Mouse (Mus musculus) kidney, postnatal 0 days (tissue): ENCODE data around the gene Sart3. TPM values are rescaled to one million over a fixed set of nuclear protein-coding genes. Genes with fewer than 3 reads are reported as not detected.
A peak's percentile ranks its signal among the peaks of the same experiment; 100 is the strongest.

Source experiments
- ATAC-seq: fragments of 200-750 bp; cut with Nextera tagmentation; replicated peaks from 2 replicates; pipeline ENCODE4 v1.8.0; 2017; ENCODE audit warnings: low read depth, moderate number of reproducible peaks, moderate TSS enrichment, moderate library complexity; ENCODE audit not compliant: low FRiP score
- DNase-seq: peaks from one replicate; pipeline ENCODE4 v3.0.0-alpha.2; 2016; ENCODE audit warnings: low spot score
- H3K27ac ChIP-seq: fragments of 300-500 bp; sonication (generic); 2 replicates; pipeline ENCODE4 v1.5.1; 2014; ENCODE audit warnings: mild to moderate bottlenecking
- H3K27me3 ChIP-seq: fragments of 300-500 bp; sonication (generic); 2 replicates; pipeline ENCODE4 v1.6.1; 2014; ENCODE audit warnings: low read length, mixed read lengths; ENCODE audit not compliant: insufficient read depth
- H3K36me3 ChIP-seq: fragments of 300-500 bp; sonication (generic); 2 replicates; pipeline ENCODE4 v1.6.1; 2014; ENCODE audit warnings: low read length, mixed read lengths; ENCODE audit not compliant: insufficient read depth
- H3K4me1 ChIP-seq: fragments of 300-500 bp; sonication (generic); replicated peaks from 2 replicates; pipeline ENCODE4 v1.6.1; 2014; ENCODE audit warnings: antibody characterized with exemption, low read length, mixed read lengths; ENCODE audit not compliant: insufficient read depth
- H3K4me2 ChIP-seq: fragments of 300-500 bp; sonication (generic); 2 replicates; pipeline ENCODE4 v1.6.1; 2014; ENCODE audit warnings: mild to moderate bottlenecking, low read length, moderate library complexity, mixed read lengths
- H3K4me3 ChIP-seq: fragments of 300-500 bp; sonication (generic); replicated peaks from 2 replicates; pipeline ENCODE4 v1.5.1; 2014; ENCODE audit warnings: low read depth, low read length
- H3K9ac ChIP-seq: fragments of 300-500 bp; sonication (generic); 2 replicates; pipeline ENCODE4 v1.6.1; 2014; ENCODE audit warnings: low read depth, low read length
- H3K9me3 ChIP-seq: fragments of 300-500 bp; sonication (generic); replicated peaks from 2 replicates; pipeline ENCODE4 v1.6.1; 2016; ENCODE audit warnings: low read length, inconsistent platforms, mixed read lengths
- CTCF ChIP-seq: IDR thresholded peaks from 2 replicates; pipeline ENCODE4 v1.5.1; 2016; ENCODE audit warnings: antibody characterized with exemption, low read depth, mild to moderate bottlenecking, moderate library complexity
- WGBS: fragments of 180-500 bp; shearing (Covaris S2); extraction: QIAGEN DNeasy Blood & Tissue Kit; methylation state at CpG from one replicate; pipeline ENCODE4 v1.1.7; 2014; 5-methylcytosine and 5-hydroxymethylcytosine counted together
- polyA plus RNA-seq: library from polyadenylated mRNA; unstranded; fragments of >200 nt; fragmentation: Nextera tagmentation; extraction: Ambion mirVana; gene quantifications from 2 replicates; pipeline ENCODE4 v1.2.1, GENCODE M21; 2015

The Sart3 gene
- polyA plus RNA-seq, 1 experiment from 2014 or later = 27.7 TPM

- WGBS = 90% methylated on average over 7 of the region's 7 CpGs
- H3K4me1 ChIP-seq = no peaks in the 10 kb centered on the region; the same call in 1 of the 2 replicates
- peaks cover 32% of the 10 kb centered on the region; the same call in 1 of the 2 replicates for H3K36me3 ChIP-seq
- H3K27me3 ChIP-seq = no peaks in the 10 kb centered on the region
- ATAC-seq (no peak), DNase-seq (no peak)
- no peak overlapping the region for H3K9ac ChIP-seq
- H3K4me3 ChIP-seq = no peak overlapping the region
- TF ChIP-seq CTCF = no peak
- H3K9me3 ChIP-seq = no peaks in the 10 kb centered on the region
- H3K4me2 ChIP-seq = no peak overlapping the region
- no peak overlapping the region for H3K27ac ChIP-seq
Measured at GRCm38 (mm10) chr5:113764426-113764825, 7.9 kb downstream of the Sart3 start.

- WGBS = 91% methylated on average over 2 of the region's 2 CpGs
- Histone ChIP-seq H3K4me3 (no peak overlapping the region), H3K9me3 (no peaks in the 10 kb centered on the region), H3K4me1 (no peaks in the 10 kb centered on the region), H3K9ac (no peak overlapping the region), H3K27me3 (no peaks in the 10 kb centered on the region), H3K36me3 (peaks cover 57% of the 10 kb centered on the region), H3K4me2 (no peak overlapping the region), H3K27ac (no peak overlapping the region)
- no peak for ATAC-seq
- no peak for DNase-seq
- no peak for TF ChIP-seq CTCF
Measured at GRCm38 (mm10) chr5:113761585-113761984, 10.7 kb downstream of the Sart3 start.

- no peak overlapping the region for H3K27ac ChIP-seq
- no peak for TF ChIP-seq CTCF
- H3K9me3 ChIP-seq = no peaks in the 10 kb centered on the region
- no peak overlapping the region for H3K9ac ChIP-seq
- H3K4me2 ChIP-seq = no peak overlapping the region
- H3K4me3 ChIP-seq = no peak overlapping the region
- H3K36me3 ChIP-seq = peaks cover 89% of the 10 kb centered on the region
- ATAC-seq (no peak), DNase-seq (no peak)
- no peaks in the 10 kb centered on the region for H3K27me3 ChIP-seq
- 82% methylated on average over 15 of the region's 15 CpGs for WGBS
- no peaks in the 10 kb centered on the region for H3K4me1 ChIP-seq
Measured at GRCm38 (mm10) chr5:113755347-113756030, 16.8 kb downstream of the Sart3 start.

- H3K9ac ChIP-seq = no peak overlapping the region
- no peaks in the 10 kb centered on the region for H3K9me3 ChIP-seq
- no peaks in the 10 kb centered on the region for H3K27me3 ChIP-seq
- ATAC-seq (no peak), DNase-seq (peak; percentile 59)
- H3K4me1 ChIP-seq = no peaks in the 10 kb centered on the region
- WGBS = 60% methylated on average over 9 of the region's 9 CpGs
- H3K27ac ChIP-seq = no peak overlapping the region
- no peak for TF ChIP-seq CTCF
- no peak overlapping the region for H3K4me2 ChIP-seq
- H3K4me3 ChIP-seq = no peak overlapping the region
- peaks cover 87% of the 10 kb centered on the region for H3K36me3 ChIP-seq
Measured at GRCm38 (mm10) chr5:113751521-113752157, 20.7 kb downstream of the Sart3 start.

- WGBS = 94% methylated on average over 13 of the region's 13 CpGs
- peaks cover 87% of the 10 kb centered on the region for H3K36me3 ChIP-seq
- H3K4me1 ChIP-seq = no peaks in the 10 kb centered on the region
- H3K4me2 ChIP-seq = no peak overlapping the region
- no peak overlapping the region for H3K27ac ChIP-seq
- DNase-seq (no peak), ATAC-seq (no peak)
- no peak for TF ChIP-seq CTCF
- no peaks in the 10 kb centered on the region for H3K9me3 ChIP-seq
- no peak overlapping the region for H3K9ac ChIP-seq
- no peaks in the 10 kb centered on the region for H3K27me3 ChIP-seq
- no peak overlapping the region for H3K4me3 ChIP-seq
Measured at GRCm38 (mm10) chr5:113748556-113749331, 23.6 kb downstream of the Sart3 start.

- no peaks in the 10 kb centered on the region for H3K9me3 ChIP-seq
- H3K4me1 ChIP-seq = no peaks in the 10 kb centered on the region
- no peaks in the 10 kb centered on the region for H3K27me3 ChIP-seq
- H3K4me2 ChIP-seq = no peak overlapping the region
- ATAC-seq (no peak), DNase-seq (no peak)
- WGBS = 91% methylated on average over 5 of the region's 5 CpGs
- no peak overlapping the region for H3K4me3 ChIP-seq
- no peak overlapping the region for H3K27ac ChIP-seq
- H3K36me3 ChIP-seq = peaks cover 83% of the 10 kb centered on the region
- TF ChIP-seq CTCF = peak; percentile 36; the same call in 1 of the 2 replicates
- no peak overlapping the region for H3K9ac ChIP-seq
Measured at GRCm38 (mm10) chr5:113747629-113748028, 24.7 kb downstream of the Sart3 start.
